Mouse (Mus musculus) limb, embryonic 13.5 days (tissue): ENCODE results near the gene Ankrd55. TPM values are rescaled to one million over a fixed set of nuclear protein-coding genes. Genes with fewer than 3 reads are reported as not detected.

Experiments
- ATAC-seq: fragments of 200-750 bp; cut with Nextera tagmentation; 2 replicates; pipeline ENCODE4 v1.8.0; 2017; ENCODE audit warnings: low read depth, moderate number of reproducible peaks, moderate TSS enrichment; ENCODE audit not compliant: low FRiP score
- H3K27ac ChIP-seq: fragments of 300-500 bp; sonication (generic); 2 replicates; pipeline ENCODE4 v1.5.1; 2015; ENCODE audit warnings: inconsistent platforms, mild to moderate bottlenecking, moderate library complexity
- H3K27me3 ChIP-seq: fragments of 300-500 bp; sonication (generic); 2 replicates; pipeline ENCODE4 v1.6.1; 2015; ENCODE audit warnings: mild to moderate bottlenecking, inconsistent platforms
- H3K36me3 ChIP-seq: fragments of 300-500 bp; sonication (generic); 2 replicates; pipeline ENCODE4 v1.6.1; 2015; ENCODE audit warnings: inconsistent platforms, mild to moderate bottlenecking, moderate library complexity
- H3K4me1 ChIP-seq: fragments of 300-500 bp; sonication (generic); 2 replicates; pipeline ENCODE4 v1.6.1; 2015; ENCODE audit warnings: inconsistent platforms
- H3K4me2 ChIP-seq: fragments of 300-500 bp; sonication (generic); replicated peaks from 2 replicates; pipeline ENCODE4 v1.6.1; 2015; ENCODE audit warnings: inconsistent platforms, mild to moderate bottlenecking, moderate library complexity
- H3K4me3 ChIP-seq: fragments of 300-500 bp; sonication (generic); 2 replicates; pipeline ENCODE4 v1.5.1; 2015; ENCODE audit warnings: moderate library complexity, mild to moderate bottlenecking, inconsistent platforms
- H3K9ac ChIP-seq: fragments of 300-500 bp; sonication (generic); 2 replicates; pipeline ENCODE4 v1.6.1; 2015; ENCODE audit warnings: mild to moderate bottlenecking, inconsistent platforms
- H3K9me3 ChIP-seq: fragments of 300-500 bp; sonication (generic); 2 replicates; pipeline ENCODE4 v1.6.1; 2016; ENCODE audit warnings: inconsistent platforms
- WGBS: fragments of 180-500 bp; shearing (Covaris S2); methylation state at CpG from one replicate; pipeline ENCODE4 v1.1.7; 2015; 5-methylcytosine and 5-hydroxymethylcytosine counted together
- polyA plus RNA-seq: library from polyadenylated mRNA; unstranded; fragments of >200 nt; fragmentation: Nextera tagmentation; extraction: Ambion mirVana; gene quantifications from 2 replicates; pipeline ENCODE4 v1.2.1, GENCODE M21; 2015

Ankrd55 gene
- polyA plus RNA-seq, 1 experiment from 2014 or later, result 1.8 TPM

DNA sequence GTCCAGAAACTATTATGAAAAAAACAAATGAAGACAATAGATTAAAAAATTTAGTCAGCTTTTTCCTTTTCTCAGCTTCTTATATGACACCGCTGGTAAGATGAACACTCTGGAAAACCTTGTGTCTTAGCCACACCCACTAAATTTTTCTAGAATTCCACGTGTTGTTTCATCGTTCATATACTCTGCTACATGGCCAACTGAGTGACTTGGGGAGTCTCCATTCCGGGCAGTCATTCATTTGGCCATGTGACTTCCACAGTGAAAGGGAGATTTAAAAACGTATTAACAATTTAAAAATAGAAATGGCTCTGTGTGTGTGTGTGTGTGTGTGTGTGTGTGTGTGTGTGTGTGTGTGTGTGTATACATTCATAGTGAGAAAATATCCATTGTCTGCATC is 77.1 kb downstream of the Ankrd55 start:
- Histone ChIP-seq H3K36me3 (no peaks in the 10 kb centered on the region), H3K9ac (no peak overlapping the region), H3K27ac (no peak overlapping the region), H3K27me3 (no peaks in the 10 kb centered on the region), H3K4me1 (peaks cover 4% of the 10 kb centered on the region), H3K4me2 (no peak overlapping the region), H3K4me3 (no peak overlapping the region), H3K9me3 (no peaks in the 10 kb centered on the region)
- 73% methylated on average over 5 of the region's 5 CpGs for WGBS
- ATAC-seq, result no peak

DNA sequence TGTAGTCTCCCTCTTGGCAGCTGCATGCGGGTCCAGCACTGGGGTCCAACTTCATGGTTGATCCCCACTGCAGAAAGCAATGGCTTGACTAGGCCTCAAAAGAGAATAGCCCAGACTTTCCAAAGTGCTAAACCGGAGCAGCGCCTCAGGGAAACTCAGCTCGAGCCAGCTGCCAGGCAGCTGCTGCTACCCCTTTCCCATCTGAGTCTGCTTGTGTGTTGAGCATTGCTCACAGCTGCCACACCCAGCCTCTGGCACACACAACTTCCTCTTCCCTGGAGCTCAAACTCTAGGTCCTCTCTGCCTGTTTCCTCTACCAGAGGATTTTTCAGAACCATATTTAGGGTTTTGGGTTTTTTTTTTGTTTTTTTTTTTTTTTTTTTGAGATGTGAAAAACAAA is 77.5 kb downstream of the Ankrd55 start:
- H3K4me2 ChIP-seq, result no peak overlapping the region
- no peak overlapping the region for H3K9ac ChIP-seq
- H3K27ac ChIP-seq, result no peak overlapping the region
- H3K4me1 ChIP-seq, result peaks cover 4% of the 10 kb centered on the region
- no peaks in the 10 kb centered on the region for H3K9me3 ChIP-seq
- H3K27me3 ChIP-seq, result no peaks in the 10 kb centered on the region
- H3K36me3 ChIP-seq, result no peaks in the 10 kb centered on the region
- 0 out of 2 replicates have a peak, but pooled peaks have one; percentile 51 for ATAC-seq
- WGBS, result 50% methylated on average over 4 of the region's 4 CpGs
- no peak overlapping the region for H3K4me3 ChIP-seq

DNA sequence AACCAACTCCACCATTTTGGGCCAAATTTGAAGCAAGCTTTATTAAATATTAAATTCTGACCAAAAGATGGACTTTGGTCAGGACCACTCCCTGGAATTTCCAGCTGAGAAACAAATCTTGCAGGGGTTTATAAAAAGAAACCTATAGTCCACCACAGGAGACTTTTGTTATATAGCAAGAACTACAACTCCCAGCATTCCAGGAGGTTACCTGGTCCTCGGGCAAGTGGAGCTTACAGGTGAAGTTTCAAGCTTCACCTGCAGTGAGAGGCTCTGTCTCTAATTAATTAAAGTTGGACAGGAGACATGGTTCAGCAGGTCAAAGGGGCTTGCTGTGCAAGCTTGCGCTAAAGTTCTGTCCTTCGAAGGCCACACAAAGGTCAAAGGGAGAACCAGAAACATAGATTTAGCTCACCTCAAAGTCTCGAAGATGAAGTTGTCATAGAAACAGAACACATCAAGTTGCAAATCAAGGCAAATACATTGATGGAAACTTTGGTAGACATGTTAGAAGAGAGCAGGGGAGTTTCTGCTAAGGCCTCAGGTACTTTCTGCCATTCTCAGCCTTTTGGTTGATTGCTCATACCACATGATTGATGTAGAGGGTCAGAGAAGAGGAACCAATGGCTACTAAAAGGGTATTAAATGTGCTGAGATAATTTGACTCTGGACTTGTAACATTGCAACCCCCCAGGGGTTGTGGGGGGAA is 78.2 kb downstream of the Ankrd55 start:
- Histone ChIP-seq H3K4me1 (peaks cover 4% of the 10 kb centered on the region), H3K4me2 (no peak overlapping the region), H3K9me3 (no peaks in the 10 kb centered on the region), H3K27ac (no peak overlapping the region), H3K9ac (no peak overlapping the region), H3K27me3 (no peaks in the 10 kb centered on the region), H3K36me3 (no peaks in the 10 kb centered on the region), H3K4me3 (no peak overlapping the region)
- 89% methylated on average over 4 of the region's 4 CpGs for WGBS
- no peak for ATAC-seq

DNA sequence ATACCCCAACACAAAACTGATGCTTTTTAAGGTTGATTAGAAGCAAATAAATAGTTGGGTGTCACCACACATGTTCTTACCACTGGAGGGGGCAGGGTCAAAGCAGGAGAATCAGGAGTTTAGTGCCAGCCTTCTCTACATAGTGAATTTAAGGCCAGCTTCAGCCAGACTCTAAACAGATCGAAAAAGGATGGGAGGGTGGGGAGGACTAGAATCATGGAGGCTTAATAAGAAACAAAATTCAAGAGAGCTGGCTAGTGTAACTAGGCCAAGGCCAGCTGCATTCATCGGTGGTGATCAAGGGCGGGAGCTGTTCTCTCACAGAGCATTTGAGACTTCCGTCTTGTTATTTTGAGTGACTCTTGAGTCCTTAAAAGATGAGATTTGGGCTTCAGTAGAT is 83.5 kb downstream of the Ankrd55 start:
- no peaks in the 10 kb centered on the region for H3K9me3 ChIP-seq
- peaks cover 16% of the 10 kb centered on the region for H3K4me1 ChIP-seq
- WGBS, result 97% methylated on average over 4 of the region's 4 CpGs
- no peak overlapping the region for H3K4me3 ChIP-seq
- no peak overlapping the region for H3K4me2 ChIP-seq
- no peak for ATAC-seq
- no peak overlapping the region for H3K27ac ChIP-seq
- no peaks in the 10 kb centered on the region for H3K36me3 ChIP-seq
- H3K9ac ChIP-seq, result no peak overlapping the region
- H3K27me3 ChIP-seq, result no peaks in the 10 kb centered on the region

- Histone ChIP-seq H3K27me3 (no peaks in the 10 kb centered on the region), H3K4me3 (no peak overlapping the region), H3K9ac (no peak overlapping the region), H3K4me1 (peaks cover 16% of the 10 kb centered on the region), H3K27ac (no peak overlapping the region; the same call in 1 of the 2 replicates), H3K36me3 (no peaks in the 10 kb centered on the region), H3K4me2 (no peak overlapping the region), H3K9me3 (no peaks in the 10 kb centered on the region)
- ATAC-seq, result peak; percentile 64
- 26% methylated on average over 8 of the region's 8 CpGs for WGBS
Observed at GRCm38 (mm10) chr13:112375766-112376165, 87.5 kb downstream of the Ankrd55 start.

GRCm38 (mm10) chr13:112378782-112379305 is 90.6 kb downstream of the Ankrd55 start:
- no peak overlapping the region for H3K27ac ChIP-seq
- no peak overlapping the region for H3K4me2 ChIP-seq
- WGBS, result 75% methylated on average over 9 of the region's 9 CpGs
- ATAC-seq, result no peak
- H3K27me3 ChIP-seq, result no peaks in the 10 kb centered on the region
- H3K4me3 ChIP-seq, result no peak overlapping the region
- H3K4me1 ChIP-seq, result peaks cover 30% of the 10 kb centered on the region
- no peaks in the 10 kb centered on the region for H3K9me3 ChIP-seq
- H3K9ac ChIP-seq, result no peak overlapping the region
- H3K36me3 ChIP-seq, result no peaks in the 10 kb centered on the region

DNA sequence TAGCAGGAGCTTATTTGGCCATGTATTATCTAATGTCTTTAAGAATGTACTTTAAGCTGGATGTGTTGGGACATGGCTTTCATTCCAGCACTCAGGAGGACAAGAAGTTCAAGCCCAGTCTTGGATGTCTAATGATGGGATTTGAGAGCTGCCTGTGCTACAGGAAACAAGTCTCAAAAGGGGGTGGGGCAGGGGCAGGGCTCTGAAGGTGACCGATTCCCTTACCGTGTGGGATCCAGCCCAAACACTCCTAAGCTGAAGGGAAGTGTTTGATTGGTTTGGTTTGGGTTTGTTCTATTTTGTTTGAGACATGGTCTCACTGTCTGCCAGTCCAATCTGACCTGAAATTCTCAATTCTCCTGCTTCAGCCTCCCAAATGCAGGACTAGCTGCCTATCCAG is 93.2 kb downstream of the Ankrd55 start:
- ATAC-seq, result no peak

GRCm38 (mm10) chr13:112382457-112382856 is 94.2 kb downstream of the Ankrd55 start:
- Histone ChIP-seq H3K27me3 (no peaks in the 10 kb centered on the region), H3K9ac (no peak overlapping the region), H3K4me2 (no peak overlapping the region), H3K4me3 (no peak overlapping the region), H3K36me3 (no peaks in the 10 kb centered on the region), H3K27ac (peak overlapping the region; percentile 64; the same call in 1 of the 2 replicates), H3K4me1 (peaks cover 14% of the 10 kb centered on the region), H3K9me3 (no peaks in the 10 kb centered on the region)
- WGBS, result 55% methylated on average over 4 of the region's 4 CpGs
- peak; percentile 41; the same call in 1 of the 2 replicates for ATAC-seq

More for the DNA sequence above, 93.2 kb downstream of the Ankrd55 start:
- Histone ChIP-seq H3K27me3 (no peaks in the 10 kb centered on the region), H3K4me2 (no peak overlapping the region), H3K27ac (no peak overlapping the region), H3K4me3 (no peak overlapping the region), H3K4me1 (peaks cover 19% of the 10 kb centered on the region), H3K9ac (no peak overlapping the region), H3K36me3 (no peaks in the 10 kb centered on the region), H3K9me3 (no peaks in the 10 kb centered on the region)
- WGBS, result 54% methylated on average over 2 of the region's 2 CpGs

- Histone ChIP-seq H3K27ac (peak overlapping the region; percentile 64; the same call in 1 of the 2 replicates), H3K4me3 (no peak overlapping the region), H3K4me2 (no peak overlapping the region), H3K27me3 (no peaks in the 10 kb centered on the region), H3K36me3 (no peaks in the 10 kb centered on the region), H3K4me1 (peaks cover 14% of the 10 kb centered on the region), H3K9ac (no peak overlapping the region), H3K9me3 (no peaks in the 10 kb centered on the region)
- peak; percentile 88 for ATAC-seq
- 47% methylated on average over 3 of the region's 3 CpGs for WGBS
Observed at GRCm38 (mm10) chr13:112382956-112383355, 94.7 kb downstream of the Ankrd55 start.

- Histone ChIP-seq H3K36me3 (no peaks in the 10 kb centered on the region), H3K9me3 (no peaks in the 10 kb centered on the region), H3K4me3 (no peak overlapping the region), H3K27me3 (no peaks in the 10 kb centered on the region), H3K27ac (0 out of 2 replicates have a peak overlapping the region, but pooled peaks have one; percentile 1), H3K9ac (no peak overlapping the region), H3K4me1 (peaks cover 14% of the 10 kb centered on the region), H3K4me2 (no peak overlapping the region)
- ATAC-seq, result no peak
- WGBS, result 72% methylated on average over 11 of the region's 11 CpGs
Observed at GRCm38 (mm10) chr13:112383941-112384659, 95.8 kb downstream of the Ankrd55 start.

GRCm38 (mm10) chr13:112385040-112385439 is 96.8 kb downstream of the Ankrd55 start:
- ATAC-seq, result no peak
- Histone ChIP-seq H3K36me3 (no peaks in the 10 kb centered on the region), H3K4me2 (no peak overlapping the region), H3K27me3 (no peaks in the 10 kb centered on the region), H3K4me1 (peaks cover 14% of the 10 kb centered on the region), H3K9me3 (no peaks in the 10 kb centered on the region), H3K4me3 (no peak overlapping the region), H3K9ac (no peak overlapping the region), H3K27ac (no peak overlapping the region)
- 85% methylated on average over 9 of the region's 9 CpGs for WGBS

DNA sequence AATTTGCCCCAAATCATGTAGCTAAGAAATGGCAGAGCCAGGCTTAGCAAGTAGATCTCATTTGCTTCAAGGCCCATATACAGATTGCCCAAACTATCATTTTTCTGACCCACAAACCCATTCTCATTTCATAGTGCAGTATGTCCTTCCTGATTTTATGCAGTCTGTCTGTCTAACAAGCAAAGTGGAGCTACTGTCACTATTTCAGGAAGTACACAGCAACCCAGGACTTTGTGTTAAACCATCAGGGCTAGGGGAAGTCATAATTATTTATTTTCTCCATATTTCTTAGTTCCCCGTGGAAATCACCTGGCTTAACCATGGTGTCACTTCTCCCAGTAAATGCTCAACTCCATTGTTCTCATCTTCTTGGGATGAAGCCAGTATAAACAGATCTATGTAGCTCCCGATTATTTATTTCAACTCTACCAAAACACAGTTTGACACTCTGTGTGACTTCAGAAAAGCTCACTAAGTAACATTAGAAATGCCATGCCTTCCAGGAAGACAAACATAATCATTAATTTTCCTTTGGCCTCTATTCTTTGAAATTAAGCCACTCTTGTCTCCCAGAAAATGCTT is 98.3 kb downstream of the Ankrd55 start:
- no peak overlapping the region for H3K9ac ChIP-seq
- H3K36me3 ChIP-seq, result no peaks in the 10 kb centered on the region
- no peak overlapping the region for H3K4me2 ChIP-seq
- no peak overlapping the region for H3K27ac ChIP-seq
- H3K4me1 ChIP-seq, result peaks cover 14% of the 10 kb centered on the region
- no peak overlapping the region for H3K4me3 ChIP-seq
- 74% methylated on average over 2 of the region's 2 CpGs for WGBS
- no peaks in the 10 kb centered on the region for H3K9me3 ChIP-seq
- no peak for ATAC-seq
- H3K27me3 ChIP-seq, result no peaks in the 10 kb centered on the region
